Mouse (Mus musculus) liver, embryonic 14.5 days (tissue): ENCODE results near the gene Krcc1.

Source experiments
- CTCF ChIP-seq: IDR thresholded peaks from 2 replicates; pipeline ENCODE4 v1.5.1; 2016; ENCODE audit warnings: antibody characterized with exemption, low read depth, control low read depth
- EP300 ChIP-seq: IDR thresholded peaks from 2 replicates; pipeline ENCODE4 v1.6.1; 2016; ENCODE audit warnings: antibody characterized with exemption, low read depth

DNA sequence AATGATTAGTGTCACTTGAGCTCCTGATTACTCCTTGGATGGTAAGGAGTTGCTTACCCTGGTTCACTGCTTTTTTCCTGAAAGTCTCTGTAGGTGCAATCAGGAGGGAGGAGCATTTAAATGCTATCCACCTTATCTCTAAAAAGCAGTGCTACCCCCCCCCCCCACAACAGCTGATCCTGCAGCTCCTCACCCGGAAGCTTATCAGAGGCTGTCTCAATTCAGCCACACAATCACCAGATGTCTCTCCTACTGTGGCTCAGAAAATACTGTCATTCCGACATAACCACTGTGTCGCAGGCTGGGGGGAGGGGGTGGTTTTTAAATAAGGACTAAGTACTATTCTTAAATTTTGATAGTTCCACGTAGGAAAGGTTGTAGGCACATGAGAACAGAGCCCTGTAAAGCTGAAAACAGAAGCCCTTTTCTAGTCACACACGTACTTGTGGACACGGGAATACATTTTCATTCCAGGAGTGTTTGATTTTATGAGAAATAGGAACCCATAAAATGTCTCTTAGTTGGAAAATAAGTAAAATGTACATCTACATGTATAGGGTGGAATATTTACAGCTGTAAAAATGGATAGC is 11.3 kb upstream of the Krcc1 start:
- no peak for TF ChIP-seq CTCF
- TF ChIP-seq EP300, result peak; percentile 66
